Mouse (Mus musculus): Measurements from ENCODE around the gene Irak3. TPM values are rescaled to one million over a fixed set of nuclear protein-coding genes. Genes with fewer than 3 reads are reported as not detected.

The Irak3 gene
- polyA plus RNA-seq, 1 experiment from 2014 or later, result 1.9 TPM

DNA sequence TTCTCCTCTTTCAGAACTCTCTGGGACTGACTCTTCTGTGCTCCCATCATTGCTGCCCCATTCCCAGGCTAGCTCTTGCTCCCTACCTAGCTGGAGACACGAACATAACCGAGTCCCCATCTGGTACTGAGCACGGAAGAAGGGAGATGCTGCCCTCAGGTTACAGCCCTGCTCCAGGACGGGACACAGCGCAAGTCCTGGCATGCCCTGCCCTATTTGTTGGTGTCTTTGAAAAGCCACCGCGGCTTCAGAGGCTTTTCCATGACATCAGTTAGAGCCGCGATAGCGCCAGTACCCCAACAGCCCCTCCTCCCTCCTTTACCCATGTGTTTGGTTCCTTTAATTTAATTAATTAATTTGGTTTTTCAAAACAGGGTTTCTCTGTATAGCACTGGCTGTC is 39.1 kb downstream of the Irak3 start:
- no peak overlapping the region for H3K27ac ChIP-seq (ENCODE audit: low read depth, low read length)
- 87% methylated on average over 10 of the region's 10 CpGs for WGBS
- no peaks in the 10 kb centered on the region for H3K27me3 ChIP-seq (ENCODE audit: control insufficient read depth, insufficient read depth, low read length)
- H3K9me3 ChIP-seq (ENCODE audit: control insufficient read depth, low read length), result no peaks in the 10 kb centered on the region
- H3K4me1 ChIP-seq (replicated peaks; ENCODE audit: control insufficient read depth, insufficient read depth, low read length), result no peaks in the 10 kb centered on the region
- ATAC-seq (ENCODE audit: low FRiP score), result no peak
- H3K36me3 ChIP-seq (ENCODE audit: control insufficient read depth, insufficient read depth, low read length), result no peaks in the 10 kb centered on the region
- no peak overlapping the region for H3K4me3 ChIP-seq (ENCODE audit: low read depth, low read length)
- no peak overlapping the region for H3K4me2 ChIP-seq (replicated peaks; ENCODE audit: low read depth, low read length)
- DNase-seq (ENCODE audit: low spot score), result no peak
- no peak overlapping the region for H3K9ac ChIP-seq (ENCODE audit: low read depth, low read length)

DNA sequence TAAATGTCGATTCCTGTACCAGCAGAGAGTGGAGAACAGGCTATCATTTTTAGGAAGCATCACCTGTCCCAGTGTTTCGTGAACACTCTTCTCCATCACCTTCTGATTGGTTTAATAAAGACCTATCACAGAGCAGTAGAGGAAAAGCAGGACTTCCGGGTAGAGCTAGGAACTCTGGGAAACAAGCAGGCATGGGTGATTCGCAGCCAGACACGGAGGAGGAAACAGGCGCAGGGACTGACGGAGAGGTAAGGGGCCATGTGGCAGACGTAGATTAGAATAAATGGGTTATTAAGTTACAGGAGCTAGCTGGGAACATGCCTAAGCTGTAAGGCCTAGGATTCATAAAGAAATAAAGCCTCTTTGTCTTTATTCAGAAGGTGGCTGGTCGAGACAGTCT is 41.4 kb downstream of the Irak3 start:
- no peaks in the 10 kb centered on the region for H3K27me3 ChIP-seq (ENCODE audit: control insufficient read depth, insufficient read depth, low read length)
- WGBS, result 90% methylated on average over 9 of the region's 9 CpGs
- H3K9ac ChIP-seq (ENCODE audit: low read depth, low read length), result no peak overlapping the region
- no peak for DNase-seq (ENCODE audit: low spot score)
- no peaks in the 10 kb centered on the region for H3K9me3 ChIP-seq (ENCODE audit: control insufficient read depth, low read length)
- no peak overlapping the region for H3K4me2 ChIP-seq (replicated peaks; ENCODE audit: low read depth, low read length)
- H3K4me3 ChIP-seq (ENCODE audit: low read depth, low read length), result no peak overlapping the region
- ATAC-seq (ENCODE audit: low FRiP score), result no peak
- no peak overlapping the region for H3K27ac ChIP-seq (ENCODE audit: low read depth, low read length)
- no peaks in the 10 kb centered on the region for H3K4me1 ChIP-seq (replicated peaks; ENCODE audit: control insufficient read depth, insufficient read depth, low read length)
- no peaks in the 10 kb centered on the region for H3K36me3 ChIP-seq (ENCODE audit: control insufficient read depth, insufficient read depth, low read length)

DNA sequence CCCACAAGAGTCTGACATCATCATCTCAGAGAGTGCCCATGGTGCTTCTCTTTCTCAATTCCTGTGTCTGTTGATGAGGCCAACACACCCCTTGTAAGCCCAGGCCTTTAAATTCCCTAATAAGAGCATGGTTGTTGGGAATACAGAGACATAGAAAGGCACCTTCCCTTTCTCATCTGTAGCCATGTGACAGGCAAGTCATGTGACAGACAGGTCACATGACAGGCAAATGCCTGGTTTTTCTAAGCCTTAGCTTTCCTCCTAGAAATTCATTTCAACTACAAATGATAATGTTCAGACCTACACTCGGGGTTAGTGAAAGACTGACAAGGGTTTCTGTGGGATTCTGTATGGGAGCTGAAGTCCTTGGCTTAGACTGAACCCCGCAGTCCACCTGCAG is 48.0 kb downstream of the Irak3 start:
- H3K36me3 ChIP-seq (ENCODE audit: control insufficient read depth, insufficient read depth, low read length), result no peaks in the 10 kb centered on the region
- no peak for ATAC-seq (ENCODE audit: low FRiP score)
- WGBS, result 88% methylated on average over 2 of the region's 2 CpGs

DNA sequence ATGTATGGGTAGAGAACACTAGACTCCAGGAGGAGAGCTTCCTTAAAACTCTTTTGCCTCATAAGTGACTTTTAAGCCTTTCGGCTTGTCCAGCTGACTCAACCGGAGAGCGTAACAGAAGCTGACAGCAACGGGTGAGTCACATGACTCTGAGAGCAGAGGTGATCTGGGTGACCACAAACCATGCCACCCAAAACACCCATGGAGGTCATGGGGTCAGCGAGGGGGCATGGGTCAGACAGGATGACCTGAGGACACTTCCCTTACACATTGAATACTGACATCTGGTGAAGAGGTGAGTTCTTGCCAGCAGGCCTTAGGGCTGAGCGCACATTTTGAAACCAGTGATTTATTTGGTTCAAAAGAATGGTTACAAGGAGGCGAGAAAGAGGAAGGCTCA is 50.3 kb downstream of the Irak3 start:
- H3K4me1 ChIP-seq (replicated peaks; ENCODE audit: control insufficient read depth, insufficient read depth, low read length), result no peaks in the 10 kb centered on the region
- 87% methylated on average over 7 of the region's 7 CpGs for WGBS
- no peak for ATAC-seq (ENCODE audit: low FRiP score)
- H3K9me3 ChIP-seq (ENCODE audit: control insufficient read depth, low read length), result no peaks in the 10 kb centered on the region
- H3K27ac ChIP-seq (ENCODE audit: low read depth, low read length), result no peak overlapping the region
- no peak for DNase-seq (ENCODE audit: low spot score)
- no peak overlapping the region for H3K4me2 ChIP-seq (replicated peaks; ENCODE audit: low read depth, low read length)
- H3K4me3 ChIP-seq (ENCODE audit: low read depth, low read length), result no peak overlapping the region
- H3K36me3 ChIP-seq (ENCODE audit: control insufficient read depth, insufficient read depth, low read length), result no peaks in the 10 kb centered on the region
- no peaks in the 10 kb centered on the region for H3K27me3 ChIP-seq (ENCODE audit: control insufficient read depth, insufficient read depth, low read length)
- no peak overlapping the region for H3K9ac ChIP-seq (ENCODE audit: low read depth, low read length)

More for the DNA sequence above, 48.0 kb downstream of the Irak3 start:
- Histone ChIP-seq H3K9me3 (ENCODE audit: control insufficient read depth, low read length) (no peaks in the 10 kb centered on the region), H3K27me3 (ENCODE audit: control insufficient read depth, insufficient read depth, low read length) (no peaks in the 10 kb centered on the region), H3K4me3 (ENCODE audit: low read depth, low read length) (no peak overlapping the region), H3K27ac (ENCODE audit: low read depth, low read length) (no peak overlapping the region), H3K4me1 (replicated peaks; ENCODE audit: control insufficient read depth, insufficient read depth, low read length) (no peaks in the 10 kb centered on the region), H3K9ac (ENCODE audit: low read depth, low read length) (no peak overlapping the region), H3K4me2 (replicated peaks; ENCODE audit: low read depth, low read length) (no peak overlapping the region)
- no peak for DNase-seq (ENCODE audit: low spot score)

DNA sequence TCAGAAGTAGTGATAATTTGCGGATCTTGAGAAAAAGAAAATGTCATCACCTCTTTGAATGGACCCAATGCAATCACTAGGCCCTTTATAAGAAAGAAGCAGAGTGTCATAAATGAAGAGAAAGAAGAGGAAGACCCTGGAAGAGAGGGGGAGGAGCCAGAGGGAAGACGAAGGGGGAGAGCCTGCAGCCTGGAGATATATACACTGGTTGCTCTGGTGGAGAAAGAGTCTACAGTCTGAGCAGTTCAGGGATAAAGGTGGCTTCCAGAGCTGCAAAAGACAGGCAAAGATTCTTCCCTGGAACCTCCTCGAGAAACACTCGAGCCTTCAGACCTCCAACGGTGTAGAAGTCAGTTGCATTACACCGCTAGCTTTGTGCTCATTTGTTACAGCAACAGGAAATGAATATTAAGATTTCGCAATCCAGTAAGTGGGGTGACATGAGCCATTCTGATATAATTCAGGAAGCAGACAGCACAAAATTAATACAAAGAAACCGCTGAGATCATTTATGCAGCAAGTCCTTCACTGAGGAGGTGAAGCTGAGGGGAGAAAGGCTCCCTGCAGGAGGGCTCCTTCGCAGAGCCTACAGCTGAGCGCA is 60.9 kb downstream of the Irak3 start:
- H3K9ac ChIP-seq (ENCODE audit: low read depth, low read length), result no peak overlapping the region
- no peak overlapping the region for H3K27ac ChIP-seq (ENCODE audit: low read depth, low read length)
- no peak for DNase-seq (ENCODE audit: low spot score)
- 74% methylated on average over 10 of the region's 10 CpGs for WGBS
- H3K4me3 ChIP-seq (ENCODE audit: low read depth, low read length), result no peak overlapping the region
- no peaks in the 10 kb centered on the region for H3K27me3 ChIP-seq (ENCODE audit: control insufficient read depth, insufficient read depth, low read length)
- peaks cover 11% of the 10 kb centered on the region; the same call in 1 of the 2 replicates for H3K9me3 ChIP-seq (ENCODE audit: control insufficient read depth, low read length)
- ATAC-seq (ENCODE audit: low FRiP score), result no peak
- no peak overlapping the region for H3K4me2 ChIP-seq (replicated peaks; ENCODE audit: low read depth, low read length)
- H3K4me1 ChIP-seq (replicated peaks; ENCODE audit: control insufficient read depth, insufficient read depth, low read length), result no peaks in the 10 kb centered on the region
- H3K36me3 ChIP-seq (ENCODE audit: control insufficient read depth, insufficient read depth, low read length), result no peaks in the 10 kb centered on the region

DNA sequence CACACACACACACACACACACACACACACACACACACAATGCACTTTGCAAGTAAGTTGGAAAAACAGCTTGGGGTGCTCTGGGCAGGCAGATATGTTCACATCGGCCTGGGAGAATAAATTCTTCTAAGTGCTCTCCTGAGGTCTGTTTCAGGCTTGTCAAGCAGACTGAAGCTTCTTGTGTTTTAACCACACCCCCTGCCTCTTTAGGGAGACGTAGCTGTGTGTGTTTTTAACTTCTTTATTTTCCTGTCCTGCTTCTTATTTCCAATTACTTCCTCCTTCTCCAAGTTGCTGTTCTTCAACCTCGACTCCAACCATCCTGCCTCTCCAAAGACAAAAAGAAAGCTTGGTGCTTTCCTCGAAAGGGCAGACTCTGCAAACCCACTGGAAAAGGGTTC is 61.7 kb downstream of the Irak3 start:
- Histone ChIP-seq H3K4me1 (replicated peaks; ENCODE audit: control insufficient read depth, insufficient read depth, low read length) (no peaks in the 10 kb centered on the region), H3K9ac (ENCODE audit: low read depth, low read length) (no peak overlapping the region), H3K36me3 (ENCODE audit: control insufficient read depth, insufficient read depth, low read length) (no peaks in the 10 kb centered on the region), H3K27ac (ENCODE audit: low read depth, low read length) (no peak overlapping the region), H3K4me3 (ENCODE audit: low read depth, low read length) (no peak overlapping the region), H3K4me2 (replicated peaks; ENCODE audit: low read depth, low read length) (no peak overlapping the region), H3K9me3 (ENCODE audit: control insufficient read depth, low read length) (peaks cover 11% of the 10 kb centered on the region; the same call in 1 of the 2 replicates), H3K27me3 (ENCODE audit: control insufficient read depth, insufficient read depth, low read length) (no peaks in the 10 kb centered on the region)
- no peak for ATAC-seq (ENCODE audit: low FRiP score)
- WGBS, result 75% methylated on average over 4 of the region's 4 CpGs
- DNase-seq (ENCODE audit: low spot score), result no peak

DNA sequence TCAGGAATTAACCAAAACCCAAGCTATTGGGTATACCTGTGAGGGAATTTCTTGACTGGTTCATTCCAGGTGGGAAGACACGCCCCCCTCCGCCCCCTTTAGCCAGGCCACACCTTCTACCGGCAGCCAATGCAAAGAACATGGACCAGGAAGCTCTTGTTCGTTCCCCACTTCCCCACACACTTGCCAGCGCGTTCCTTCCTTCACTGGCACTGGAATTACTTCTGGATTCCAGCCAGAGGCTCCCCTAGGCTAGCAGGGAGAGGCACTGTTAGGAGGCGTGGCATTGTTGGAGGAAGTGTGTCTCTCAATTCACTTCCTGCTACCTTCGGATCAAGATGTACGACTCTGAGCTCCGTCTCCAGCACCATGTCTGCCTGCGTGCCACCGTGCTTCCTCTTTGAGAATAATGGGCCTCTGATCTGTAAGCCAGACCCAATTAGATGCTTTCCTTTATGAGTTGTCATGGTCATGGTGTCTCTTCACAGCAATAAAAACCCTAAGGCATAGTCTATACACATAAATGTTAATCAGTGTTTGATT is 65.8 kb downstream of the Irak3 start:
- H3K9me3 ChIP-seq (ENCODE audit: control insufficient read depth, low read length), result no peaks in the 10 kb centered on the region
- H3K4me1 ChIP-seq (replicated peaks; ENCODE audit: control insufficient read depth, insufficient read depth, low read length), result no peaks in the 10 kb centered on the region
- DNase-seq (ENCODE audit: low spot score), result no peak
- ATAC-seq (ENCODE audit: low FRiP score), result no peak
- H3K9ac ChIP-seq (ENCODE audit: low read depth, low read length), result no peak overlapping the region
- 93% methylated on average over 12 of the region's 12 CpGs for WGBS
- no peaks in the 10 kb centered on the region for H3K27me3 ChIP-seq (ENCODE audit: control insufficient read depth, insufficient read depth, low read length)
- H3K4me3 ChIP-seq (ENCODE audit: low read depth, low read length), result no peak overlapping the region
- no peak overlapping the region for H3K27ac ChIP-seq (ENCODE audit: low read depth, low read length)
- H3K36me3 ChIP-seq (ENCODE audit: control insufficient read depth, insufficient read depth, low read length), result no peaks in the 10 kb centered on the region
- no peak overlapping the region for H3K4me2 ChIP-seq (replicated peaks; ENCODE audit: low read depth, low read length)

DNA sequence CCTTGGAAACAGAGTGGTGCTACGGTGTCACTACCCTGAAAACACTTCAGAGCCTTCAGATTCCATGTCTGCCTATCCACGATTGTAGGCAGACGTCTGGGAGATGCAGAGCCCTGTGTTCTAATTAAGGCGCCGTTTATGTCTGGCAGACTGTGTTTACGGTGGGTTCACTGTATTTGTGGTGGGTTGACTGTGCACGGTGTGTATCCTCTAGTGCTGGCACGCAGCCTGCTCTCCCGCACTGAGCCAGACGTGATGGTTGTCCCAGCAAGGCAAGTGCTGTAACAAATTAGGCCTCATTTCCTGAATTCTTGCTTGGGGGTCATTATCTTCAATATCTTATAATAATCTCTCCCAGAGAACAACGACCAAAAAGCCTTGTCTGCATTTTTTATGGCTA is 68.2 kb downstream of the Irak3 start:
- WGBS, result 82% methylated on average over 11 of the region's 11 CpGs
- DNase-seq (ENCODE audit: low spot score), result no peak
- H3K4me3 ChIP-seq (ENCODE audit: low read depth, low read length), result no peak overlapping the region

DNA sequence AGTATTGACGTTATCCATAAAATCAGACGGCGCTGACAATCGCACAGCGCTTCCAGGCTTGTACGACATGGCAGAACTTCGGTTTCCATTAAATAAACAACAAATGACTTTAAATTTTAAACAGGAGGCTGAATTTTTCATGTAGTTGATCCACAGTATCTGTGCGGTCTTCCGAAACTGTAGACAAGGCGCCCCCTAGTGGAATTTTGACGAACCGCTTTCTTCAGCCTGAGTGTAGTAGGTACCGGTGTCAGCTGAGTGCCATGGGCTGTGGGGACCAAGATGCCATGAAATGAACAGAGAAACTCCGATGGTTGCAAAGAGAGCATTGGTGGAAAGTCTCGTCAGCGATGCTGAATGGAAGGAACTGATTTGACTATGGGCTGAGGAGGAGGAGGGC is 71.3 kb downstream of the Irak3 start:
- 67% methylated on average over 16 of the region's 16 CpGs for WGBS
- Histone ChIP-seq H3K4me2 (replicated peaks; ENCODE audit: low read depth, low read length) (no peak overlapping the region), H3K36me3 (ENCODE audit: control insufficient read depth, insufficient read depth, low read length) (no peaks in the 10 kb centered on the region), H3K4me1 (replicated peaks; ENCODE audit: control insufficient read depth, insufficient read depth, low read length) (no peaks in the 10 kb centered on the region), H3K9me3 (ENCODE audit: control insufficient read depth, low read length) (no peaks in the 10 kb centered on the region), H3K9ac (ENCODE audit: low read depth, low read length) (no peak overlapping the region), H3K4me3 (ENCODE audit: low read depth, low read length) (no peak overlapping the region), H3K27me3 (ENCODE audit: control insufficient read depth, insufficient read depth, low read length) (no peaks in the 10 kb centered on the region), H3K27ac (ENCODE audit: low read depth, low read length) (no peak overlapping the region)
- DNase-seq (ENCODE audit: low spot score) (peak; percentile 65), ATAC-seq (ENCODE audit: low FRiP score) (no peak)

More for the DNA sequence above, 68.2 kb downstream of the Irak3 start:
- Histone ChIP-seq H3K27ac (ENCODE audit: low read depth, low read length) (no peak overlapping the region), H3K36me3 (ENCODE audit: control insufficient read depth, insufficient read depth, low read length) (no peaks in the 10 kb centered on the region), H3K4me2 (replicated peaks; ENCODE audit: low read depth, low read length) (no peak overlapping the region), H3K9ac (ENCODE audit: low read depth, low read length) (no peak overlapping the region), H3K9me3 (ENCODE audit: control insufficient read depth, low read length) (no peaks in the 10 kb centered on the region), H3K4me1 (replicated peaks; ENCODE audit: control insufficient read depth, insufficient read depth, low read length) (no peaks in the 10 kb centered on the region), H3K27me3 (ENCODE audit: control insufficient read depth, insufficient read depth, low read length) (no peaks in the 10 kb centered on the region)
- no peak for ATAC-seq (ENCODE audit: low FRiP score)

All from hindbrain, embryonic 11.5 days (tissue).